Mouse (Mus musculus) thymus, postnatal 10 days (tissue): ENCODE measurements around the gene Lypd3.
"Not testable (repeated sequence)": the region's sequence is repeated elsewhere in the genome, so short reads cannot be mapped to it uniquely, and the experiment has no call there.

ENCODE experiments used
- DNase-seq, 2 experiments: peaks; one replicate each; pipeline ENCODE4 v3.0.0; 2021; ENCODE audit warnings: low spot score in 2 of 2

Lypd3 gene

DNA sequence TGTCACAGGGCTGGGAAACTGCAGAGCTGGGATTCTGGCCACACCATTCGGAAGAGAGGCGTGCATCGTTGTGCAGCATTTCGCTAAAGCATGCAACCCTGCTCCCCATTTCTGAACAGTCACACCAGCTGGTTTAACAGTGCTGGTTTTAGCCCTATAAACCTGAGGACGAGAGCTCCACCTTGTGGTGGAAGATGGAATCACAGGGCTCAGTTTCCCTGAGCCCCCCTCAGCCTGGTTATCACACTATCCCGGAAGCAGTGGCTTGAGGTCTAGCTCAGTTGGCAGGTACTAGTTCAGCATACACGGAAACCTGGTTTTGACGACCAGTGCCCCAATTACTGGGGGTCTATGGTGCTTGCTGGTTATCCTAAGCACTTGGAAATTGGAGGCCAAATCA, 26.2 kb downstream of the Lypd3 start:
- DNase-seq: peak; percentile 78 to 88

- no peak for DNase-seq
Measured at GRCm38 (mm10) chr7:24664301-24664700, 28.0 kb downstream of the Lypd3 start.

DNA sequence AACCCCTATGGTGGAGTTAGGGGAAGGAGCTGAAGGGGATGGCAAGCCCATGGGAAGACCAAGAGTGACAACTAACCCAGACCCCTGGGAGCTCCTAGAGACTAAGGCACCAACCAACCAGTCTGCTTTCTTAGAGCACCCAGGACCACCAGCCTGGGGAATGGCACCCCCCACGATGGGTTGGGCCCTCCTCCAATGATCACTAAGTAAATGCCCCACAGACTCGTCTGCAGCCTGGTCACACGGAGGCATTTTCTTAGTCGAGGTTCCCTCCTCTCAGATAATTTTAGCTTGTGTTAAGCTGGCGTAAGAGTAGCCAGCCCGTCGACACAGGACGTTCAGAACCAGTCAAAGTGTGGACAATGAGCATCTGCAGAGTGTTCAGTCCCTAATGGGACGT, 28.6 kb downstream of the Lypd3 start:
- DNase-seq: no peak

GRCm38 (mm10) chr7:24671944-24672439, 35.6 kb downstream of the Lypd3 start:
- no peak for DNase-seq

GRCm38 (mm10) chr7:24676575-24676974, 40.2 kb downstream of the Lypd3 start, which contains the start of gene Tex101:
Tex101 (minus strand) TSS chr7:24676675.
- DNase-seq: no peak

GRCm38 (mm10) chr7:24684121-24684520, 47.8 kb downstream of the Lypd3 start:
- DNase-seq: peak in 1 of 2 experiments; percentile 44

DNA sequence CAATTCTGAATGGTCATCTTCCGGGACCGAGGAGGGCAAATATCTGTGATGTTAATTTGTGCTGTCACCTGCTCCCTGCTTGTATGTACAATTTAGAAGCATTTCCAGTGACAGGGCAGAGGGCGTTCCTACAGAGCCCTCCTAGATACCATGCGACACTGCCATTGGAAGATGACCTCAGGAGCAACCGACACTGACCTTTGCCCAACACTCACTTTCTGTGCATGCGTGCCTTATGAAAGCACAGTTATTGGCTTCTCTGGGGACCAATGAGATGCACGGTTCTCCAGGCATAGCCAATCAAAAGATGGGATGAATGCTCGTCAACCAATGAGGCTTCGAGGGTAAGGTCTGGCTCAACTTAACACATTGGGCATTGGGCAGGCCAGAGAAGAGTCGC, 51.2 kb downstream of the Lypd3 start:
- DNase-seq: not testable (repeated sequence)
